Mouse (Mus musculus): ENCODE measurements around the gene Cep250. TPM values are rescaled to one million over a fixed set of nuclear protein-coding genes. Genes with fewer than 3 reads are reported as not detected.

The Cep250 gene
- polyA plus RNA-seq, 1 experiment = 15.9 TPM

DNA sequence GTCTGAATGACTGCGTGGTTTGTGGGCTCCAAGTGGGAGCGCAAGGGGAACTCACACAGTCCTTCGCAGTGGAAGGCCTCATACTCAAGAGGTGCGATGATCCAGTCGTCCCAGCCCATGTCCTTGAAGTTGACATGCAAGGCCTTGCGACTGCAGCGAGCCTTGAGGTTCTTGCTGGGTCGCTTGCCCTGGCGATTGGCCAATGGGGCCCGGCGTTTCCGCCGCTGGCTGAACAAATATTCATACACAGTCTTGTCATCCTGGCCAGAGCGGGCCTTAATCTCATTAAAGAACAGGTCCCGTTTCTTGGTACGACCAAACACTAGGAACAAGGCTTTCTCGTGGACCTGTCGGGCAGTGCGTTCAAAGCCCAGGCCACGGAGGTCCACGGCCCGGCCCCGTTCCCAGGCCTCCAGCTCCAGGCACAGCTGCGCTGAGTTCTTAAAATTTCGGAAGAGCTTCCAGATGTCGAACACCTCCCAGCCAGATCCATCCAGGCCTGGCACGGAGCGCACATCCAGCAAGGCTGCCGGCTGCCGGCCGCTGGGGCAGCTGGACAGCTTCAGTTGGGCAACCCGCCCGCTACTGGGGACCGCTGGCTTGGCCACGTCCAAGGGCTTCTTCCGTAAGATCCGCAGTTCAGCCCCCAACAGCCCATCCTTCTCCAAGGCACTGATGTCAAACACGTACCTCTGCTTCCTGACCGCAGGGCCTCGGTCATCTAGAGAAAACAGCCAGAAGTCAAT lies 14.4 kb upstream of the Cep250 start:
- Histone ChIP-seq H3K27ac (ENCODE audit: insufficient read depth, low read length) (no peak overlapping the region), H3K4me3 (ENCODE audit: insufficient read depth, low read length) (no peak overlapping the region), H3K4me1 (ENCODE audit: control insufficient read depth, insufficient read depth, low read length) (no peaks in the 10 kb centered on the region)
- TF ChIP-seq POLR2A (IDR thresholded peaks at IDR 0.05; ENCODE audit: extremely low read depth, insufficient read depth, low read length) (no peak), CTCF (IDR thresholded peaks at IDR 0.05; ENCODE audit: extremely low read depth, insufficient read depth, low read length) (no peak)

DNA sequence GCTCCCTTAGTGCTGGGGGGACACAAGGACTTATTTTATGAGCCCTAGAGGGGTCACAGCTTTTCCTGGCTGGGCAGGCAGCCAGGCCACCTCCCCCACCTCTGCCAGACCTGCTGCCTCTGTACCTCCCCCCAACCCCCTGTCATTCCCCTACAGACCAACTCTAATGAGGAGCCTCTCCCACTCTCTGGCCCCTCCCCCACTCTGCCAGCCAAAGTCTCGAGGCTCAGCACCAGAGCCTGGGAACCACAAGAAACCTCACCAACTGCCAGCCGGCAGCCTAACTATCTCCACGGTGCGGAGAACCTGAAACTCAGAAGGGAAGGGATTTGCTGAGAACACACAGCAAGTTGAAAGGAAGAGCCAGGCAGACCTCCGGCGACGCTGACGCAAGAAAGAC lies 12.8 kb upstream of the Cep250 start:
- Histone ChIP-seq H3K4me1 (ENCODE audit: control insufficient read depth, insufficient read depth, low read length) (no peaks in the 10 kb centered on the region), H3K4me3 (ENCODE audit: insufficient read depth, low read length) (no peak overlapping the region), H3K27ac (ENCODE audit: insufficient read depth, low read length) (no peak overlapping the region)
- no peak for TF ChIP-seq POLR2A (IDR thresholded peaks at IDR 0.05; ENCODE audit: extremely low read depth, insufficient read depth, low read length)
- TF ChIP-seq CTCF (IDR thresholded peaks at IDR 0.05; ENCODE audit: extremely low read depth, insufficient read depth, low read length) = no peak

DNA sequence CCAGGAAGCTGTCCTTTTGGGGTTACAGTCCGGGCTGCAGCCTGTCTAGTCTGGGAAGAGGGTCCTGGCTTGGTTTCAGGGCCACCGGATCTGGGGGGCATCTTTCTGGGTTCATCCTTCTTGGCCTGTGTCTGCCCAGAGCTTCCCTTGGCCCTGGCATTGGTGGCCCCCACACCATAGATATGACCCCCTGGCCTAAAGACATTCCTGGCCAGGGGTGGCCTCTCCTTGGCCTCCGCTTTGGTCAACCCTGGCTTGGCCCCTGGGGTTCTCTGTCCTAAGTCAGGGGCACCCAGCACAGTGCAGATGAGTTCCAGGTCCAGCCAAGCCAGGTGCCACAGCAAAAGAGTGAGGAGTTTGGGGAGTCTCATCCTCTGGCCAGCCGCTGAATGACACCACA lies 11.6 kb upstream of the Cep250 start:
- H3K4me3 ChIP-seq (ENCODE audit: insufficient read depth, low read length) = no peak overlapping the region
- no peaks in the 10 kb centered on the region for H3K4me1 ChIP-seq (ENCODE audit: control insufficient read depth, insufficient read depth, low read length)
- no peak for TF ChIP-seq CTCF (IDR thresholded peaks at IDR 0.05; ENCODE audit: extremely low read depth, insufficient read depth, low read length)
- TF ChIP-seq POLR2A (IDR thresholded peaks at IDR 0.05; ENCODE audit: extremely low read depth, insufficient read depth, low read length) = no peak
- no peak overlapping the region for H3K27ac ChIP-seq (ENCODE audit: insufficient read depth, low read length)

GRCm38 (mm10) chr2:155945124-155945523 lies 11.1 kb upstream of the Cep250 start, which contains the start of gene Gdf5:
TSS of gene Gdf5 (minus strand) at chr2:155945367.
- H3K4me1 ChIP-seq (ENCODE audit: control insufficient read depth, insufficient read depth, low read length) = no peaks in the 10 kb centered on the region
- TF ChIP-seq POLR2A (IDR thresholded peaks at IDR 0.05; ENCODE audit: extremely low read depth, insufficient read depth, low read length) = no peak
- TF ChIP-seq CTCF (IDR thresholded peaks at IDR 0.05; ENCODE audit: extremely low read depth, insufficient read depth, low read length) = no peak
- H3K27ac ChIP-seq (ENCODE audit: insufficient read depth, low read length) = no peak within 1 kb of the TSS
- no peak within 1 kb of the TSS for H3K4me3 ChIP-seq (ENCODE audit: insufficient read depth, low read length)

DNA sequence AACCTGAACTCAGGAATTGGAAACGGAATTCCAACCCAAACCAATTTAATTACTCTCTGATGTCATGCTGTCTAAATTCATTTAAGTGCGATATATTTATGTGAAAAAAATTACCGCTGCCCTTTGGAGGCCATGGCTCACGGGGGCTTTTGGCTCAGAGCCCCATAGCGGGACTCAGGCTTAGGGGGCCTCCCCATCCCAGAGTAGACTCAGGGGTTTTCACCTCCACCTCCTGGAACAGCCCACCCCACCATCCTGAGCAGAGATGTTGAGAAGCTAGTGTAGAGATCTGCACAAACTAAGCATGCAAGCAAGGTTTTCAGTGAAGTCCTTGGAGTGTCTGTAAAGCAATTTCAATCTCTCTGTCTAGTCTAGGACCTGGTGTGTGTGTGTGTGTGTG lies 10.7 kb upstream of the Cep250 start:
- Histone ChIP-seq H3K4me3 (ENCODE audit: insufficient read depth, low read length) (no peak overlapping the region), H3K27ac (ENCODE audit: insufficient read depth, low read length) (no peak overlapping the region), H3K4me1 (ENCODE audit: control insufficient read depth, insufficient read depth, low read length) (no peaks in the 10 kb centered on the region)
- TF ChIP-seq POLR2A (IDR thresholded peaks at IDR 0.05; ENCODE audit: extremely low read depth, insufficient read depth, low read length) (no peak), CTCF (IDR thresholded peaks at IDR 0.05; ENCODE audit: extremely low read depth, insufficient read depth, low read length) (no peak)

DNA sequence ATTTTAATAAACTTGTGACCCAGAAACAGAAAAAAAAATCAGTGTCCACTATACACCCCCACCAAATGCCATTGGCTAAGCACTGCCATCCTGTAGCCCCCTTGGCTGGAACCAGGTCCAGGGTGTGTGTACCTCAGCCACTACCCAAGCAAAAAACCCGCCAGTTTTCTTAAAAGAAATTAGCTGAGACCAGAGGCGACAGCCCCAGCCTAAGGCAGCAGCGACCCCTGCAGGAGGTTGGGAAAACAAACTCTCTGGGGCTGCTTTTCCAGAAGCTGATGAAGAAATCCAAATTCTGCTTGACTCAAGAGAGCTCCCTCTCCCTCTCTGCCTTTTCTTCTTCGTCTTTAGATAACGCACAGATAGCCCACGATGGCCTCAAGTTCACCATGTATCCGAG lies 10.2 kb upstream of the Cep250 start:
- no peak for TF ChIP-seq POLR2A (IDR thresholded peaks at IDR 0.05; ENCODE audit: extremely low read depth, insufficient read depth, low read length)
- TF ChIP-seq CTCF (IDR thresholded peaks at IDR 0.05; ENCODE audit: extremely low read depth, insufficient read depth, low read length) = peak; percentile 84
- Histone ChIP-seq H3K27ac (ENCODE audit: insufficient read depth, low read length) (no peak overlapping the region), H3K4me1 (ENCODE audit: control insufficient read depth, insufficient read depth, low read length) (no peaks in the 10 kb centered on the region), H3K4me3 (ENCODE audit: insufficient read depth, low read length) (no peak overlapping the region)

DNA sequence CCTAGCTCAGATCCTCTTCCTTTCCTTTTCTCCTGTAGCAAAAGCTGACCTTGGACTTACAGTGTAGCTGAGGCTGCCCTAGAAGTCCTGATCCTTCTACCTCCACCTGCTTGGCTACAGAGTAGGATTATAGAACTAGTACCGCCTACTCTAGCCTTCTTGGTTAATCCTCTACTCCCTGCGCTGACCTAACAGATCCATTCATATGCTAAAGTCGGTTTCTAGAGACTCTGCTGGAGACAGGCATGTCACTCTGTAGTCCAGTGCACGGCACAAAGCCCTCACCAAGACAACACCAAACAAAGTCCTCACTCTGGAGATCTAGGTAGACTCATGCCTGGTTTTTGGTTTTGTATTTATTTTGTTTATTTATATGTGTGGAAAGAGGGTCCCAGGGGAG lies 9.8 kb upstream of the Cep250 start:
- no peak overlapping the region for H3K27ac ChIP-seq (ENCODE audit: insufficient read depth, low read length)
- no peak for TF ChIP-seq CTCF (IDR thresholded peaks at IDR 0.05; ENCODE audit: extremely low read depth, insufficient read depth, low read length)
- no peak for TF ChIP-seq POLR2A (IDR thresholded peaks at IDR 0.05; ENCODE audit: extremely low read depth, insufficient read depth, low read length)
- H3K4me3 ChIP-seq (ENCODE audit: insufficient read depth, low read length) = no peak overlapping the region
- no peaks in the 10 kb centered on the region for H3K4me1 ChIP-seq (ENCODE audit: control insufficient read depth, insufficient read depth, low read length)

- Histone ChIP-seq H3K4me1 (ENCODE audit: control insufficient read depth, insufficient read depth, low read length) (no peaks in the 10 kb centered on the region), H3K4me3 (ENCODE audit: insufficient read depth, low read length) (no peak overlapping the region), H3K27ac (ENCODE audit: insufficient read depth, low read length) (no peak overlapping the region)
- no peak for TF ChIP-seq CTCF (IDR thresholded peaks at IDR 0.05; ENCODE audit: extremely low read depth, insufficient read depth, low read length)
- TF ChIP-seq POLR2A (IDR thresholded peaks at IDR 0.05; ENCODE audit: extremely low read depth, insufficient read depth, low read length) = no peak
These were observed 8.8 kb upstream of the Cep250 start for GRCm38 (mm10) chr2:155947390-155948002.

- no peaks in the 10 kb centered on the region for H3K4me1 ChIP-seq (ENCODE audit: control insufficient read depth, insufficient read depth, low read length)
- TF ChIP-seq CTCF (IDR thresholded peaks at IDR 0.05; ENCODE audit: extremely low read depth, insufficient read depth, low read length) = no peak
- no peak overlapping the region for H3K4me3 ChIP-seq (ENCODE audit: insufficient read depth, low read length)
- H3K27ac ChIP-seq (ENCODE audit: insufficient read depth, low read length) = no peak overlapping the region
These were observed 6.9 kb upstream of the Cep250 start for GRCm38 (mm10) chr2:155949362-155949761.

DNA sequence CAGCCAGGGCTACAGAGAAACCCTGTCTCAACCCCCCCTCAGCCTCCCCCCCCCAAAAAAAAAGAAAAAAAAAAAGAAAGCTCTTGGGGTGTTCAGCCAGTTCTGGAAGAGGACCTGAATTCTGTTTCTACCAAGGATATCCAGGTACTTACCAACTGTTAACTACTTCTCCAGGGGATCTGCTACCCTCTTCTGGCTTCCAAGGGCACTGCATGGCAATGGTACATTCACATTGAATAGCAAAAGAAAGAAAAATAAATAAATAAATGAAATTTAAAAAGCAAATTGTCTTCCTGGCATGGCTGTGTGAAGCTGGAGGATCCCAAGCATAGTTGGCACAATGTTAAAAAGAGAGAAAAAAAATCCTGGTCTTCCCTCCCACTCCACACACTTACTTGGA lies 4.3 kb upstream of the Cep250 start:
- no peak overlapping the region for H3K4me3 ChIP-seq (ENCODE audit: insufficient read depth, low read length)
- TF ChIP-seq CTCF (IDR thresholded peaks at IDR 0.05; ENCODE audit: extremely low read depth, insufficient read depth, low read length) = peak; percentile 64
- no peak for TF ChIP-seq POLR2A (IDR thresholded peaks at IDR 0.05; ENCODE audit: extremely low read depth, insufficient read depth, low read length)
- no peak overlapping the region for H3K27ac ChIP-seq (ENCODE audit: insufficient read depth, low read length)
- no peaks in the 10 kb centered on the region for H3K4me1 ChIP-seq (ENCODE audit: control insufficient read depth, insufficient read depth, low read length)
